Mouse (Mus musculus) lung, postnatal 0 days (tissue): ENCODE measurements at regions not wholly inside any gene's neighbourhood (a gene's known extent, or its start where the extent isn't known, plus 50 kb on each side); places are given as distances from the start of the nearest gene placed in this dataset.

ENCODE experiments used
- CTCF ChIP-seq: IDR thresholded peaks from 2 replicates; pipeline ENCODE4 v1.5.1; 2016; ENCODE audit warnings: antibody characterized with exemption, mild to moderate bottlenecking
- EP300 ChIP-seq: IDR thresholded peaks from 2 replicates; pipeline ENCODE4 v1.6.1; 2016; ENCODE audit warnings: antibody characterized with exemption, mild to moderate bottlenecking, control low read depth

DNA sequence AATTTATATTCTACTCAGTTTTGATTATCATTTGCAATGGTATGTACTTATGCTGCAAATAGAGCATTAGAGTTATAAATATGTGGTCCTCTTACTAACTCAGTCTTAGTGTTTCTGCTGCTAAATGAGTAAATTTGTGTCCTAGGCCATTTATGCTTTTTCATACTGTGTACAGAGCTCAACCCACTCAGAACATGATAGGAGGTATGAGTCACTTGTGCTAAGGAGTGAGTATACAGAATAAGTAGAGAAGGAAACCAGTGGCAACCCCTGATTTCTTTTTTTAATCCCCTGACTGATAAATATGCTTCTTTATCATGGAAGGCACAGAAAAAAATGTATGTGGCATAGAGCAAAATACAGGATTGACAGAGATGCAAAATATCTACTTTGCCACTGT, 1066.8 kb upstream of the Sel1l start:
- TF ChIP-seq EP300 (no peak), CTCF (no peak)
